Mouse (Mus musculus): ENCODE results near the gene Phlpp1. TPM values are rescaled to one million over a fixed set of nuclear protein-coding genes. Genes with fewer than 3 reads are reported as not detected.
"Not testable (repeated sequence)": the region's sequence is repeated elsewhere in the genome, so short reads cannot be mapped to it uniquely, and the experiment has no call there.

The Phlpp1 gene
- polyA plus RNA-seq, 1 experiment from 2014 or later = 4.2 TPM

GRCm38 (mm10) chr1:106279404-106280123 lies 108.0 kb downstream of the Phlpp1 start:
- Histone ChIP-seq H3K4me2 (no peak overlapping the region), H3K4me3 (no peak overlapping the region), H3K36me3 (no peaks in the 10 kb centered on the region), H3K4me1 (replicated peaks) (peaks cover 26% of the 10 kb centered on the region), H3K27ac (peak overlapping the region; percentile 48), H3K9ac (no peak overlapping the region), H3K27me3 (no peaks in the 10 kb centered on the region), H3K9me3 (replicated peaks) (no peaks in the 10 kb centered on the region)
- ATAC-seq (replicated peaks; ENCODE audit: insufficient number of reproducible peaks, insufficient read depth, low FRiP score, low read depth) = 0 out of 2 replicates have a peak, but pooled peaks have one; percentile 39
- WGBS = 87% methylated on average over 2 of the region's 2 CpGs

- Histone ChIP-seq H3K27me3 (no peaks in the 10 kb centered on the region), H3K4me2 (no peak overlapping the region), H3K9ac (no peak overlapping the region), H3K9me3 (replicated peaks) (no peaks in the 10 kb centered on the region), H3K36me3 (no peaks in the 10 kb centered on the region), H3K4me1 (replicated peaks) (peaks cover 26% of the 10 kb centered on the region), H3K4me3 (no peak overlapping the region), H3K27ac (peak overlapping the region; percentile 48; the same call in 1 of the 2 replicates)
- no peak for ATAC-seq (replicated peaks; ENCODE audit: insufficient number of reproducible peaks, insufficient read depth, low FRiP score, low read depth)
- WGBS = 62% methylated on average over 8 of the region's 8 CpGs
Measured at GRCm38 (mm10) chr1:106280171-106280913, 108.8 kb downstream of the Phlpp1 start.

GRCm38 (mm10) chr1:106286815-106287214 lies 115.3 kb downstream of the Phlpp1 start:
- WGBS = 90% methylated on average over 7 of the region's 7 CpGs

GRCm38 (mm10) chr1:106289065-106289464 lies 117.5 kb downstream of the Phlpp1 start:
- Histone ChIP-seq H3K27me3 (no peaks in the 10 kb centered on the region), H3K4me3 (no peak overlapping the region), H3K4me1 (replicated peaks) (peaks cover 10% of the 10 kb centered on the region), H3K27ac (no peak overlapping the region), H3K4me2 (no peak overlapping the region), H3K9ac (no peak overlapping the region), H3K9me3 (replicated peaks) (no peaks in the 10 kb centered on the region), H3K36me3 (peaks cover 6% of the 10 kb centered on the region; the same call in 1 of the 2 replicates)
- 77% methylated on average over 5 of the region's 5 CpGs for WGBS
- ATAC-seq (replicated peaks; ENCODE audit: insufficient number of reproducible peaks, insufficient read depth, low FRiP score, low read depth) = no peak

More at GRCm38 (mm10) chr1:106286815-106287214, 115.3 kb downstream of the Phlpp1 start:
- Histone ChIP-seq H3K4me2 (no peak overlapping the region), H3K36me3 (peaks cover 6% of the 10 kb centered on the region; the same call in 1 of the 2 replicates), H3K9me3 (replicated peaks) (no peaks in the 10 kb centered on the region), H3K4me3 (no peak overlapping the region), H3K27me3 (no peaks in the 10 kb centered on the region), H3K9ac (no peak overlapping the region), H3K27ac (no peak overlapping the region), H3K4me1 (replicated peaks) (peaks cover under 1% of the 10 kb centered on the region)
- ATAC-seq (replicated peaks; ENCODE audit: insufficient number of reproducible peaks, insufficient read depth, low FRiP score, low read depth) = no peak

- Histone ChIP-seq H3K4me3 (no peak overlapping the region), H3K27ac (no peak overlapping the region), H3K4me2 (no peak overlapping the region), H3K9me3 (replicated peaks) (no peaks in the 10 kb centered on the region), H3K27me3 (no peaks in the 10 kb centered on the region), H3K4me1 (replicated peaks) (peaks cover 10% of the 10 kb centered on the region), H3K36me3 (peaks cover 6% of the 10 kb centered on the region; the same call in 1 of the 2 replicates), H3K9ac (no peak overlapping the region)
- ATAC-seq (replicated peaks; ENCODE audit: insufficient number of reproducible peaks, insufficient read depth, low FRiP score, low read depth) = no peak
- WGBS = 90% methylated on average over 2 of the region's 2 CpGs
Measured at GRCm38 (mm10) chr1:106289580-106289979, 118.0 kb downstream of the Phlpp1 start.

GRCm38 (mm10) chr1:106309394-106310039 lies 138.0 kb downstream of the Phlpp1 start:
- ATAC-seq (replicated peaks; ENCODE audit: insufficient number of reproducible peaks, insufficient read depth, low FRiP score, low read depth) = no peak
- Histone ChIP-seq H3K9me3 (replicated peaks) (no peaks in the 10 kb centered on the region), H3K27ac (no peak overlapping the region), H3K4me1 (replicated peaks) (no peaks in the 10 kb centered on the region), H3K4me3 (no peak overlapping the region), H3K27me3 (no peaks in the 10 kb centered on the region), H3K9ac (no peak overlapping the region), H3K36me3 (no peaks in the 10 kb centered on the region), H3K4me2 (no peak overlapping the region)
- 90% methylated on average over 3 of the region's 3 CpGs for WGBS

- Histone ChIP-seq H3K36me3 (no peaks in the 10 kb centered on the region), H3K9ac (no peak overlapping the region), H3K27me3 (no peaks in the 10 kb centered on the region), H3K9me3 (replicated peaks) (no peaks in the 10 kb centered on the region), H3K4me3 (no peak overlapping the region), H3K4me2 (no peak overlapping the region), H3K27ac (no peak overlapping the region), H3K4me1 (replicated peaks) (no peaks in the 10 kb centered on the region)
- no peak for ATAC-seq (replicated peaks; ENCODE audit: insufficient number of reproducible peaks, insufficient read depth, low FRiP score, low read depth)
- 55% methylated on average over 2 of the region's 2 CpGs for WGBS
Measured at GRCm38 (mm10) chr1:106310285-106310684, 138.7 kb downstream of the Phlpp1 start.

- not testable (repeated sequence) for H3K27me3 ChIP-seq; H3K36me3 ChIP-seq; H3K4me1 ChIP-seq (replicated peaks); H3K9me3 ChIP-seq (replicated peaks); H3K4me2 ChIP-seq; H3K27ac ChIP-seq; ATAC-seq (replicated peaks; ENCODE audit: insufficient number of reproducible peaks, insufficient read depth, low FRiP score, low read depth); H3K9ac ChIP-seq; H3K4me3 ChIP-seq
- 93% methylated on average over 2 of the region's 2 CpGs for WGBS
Measured at GRCm38 (mm10) chr1:106311830-106312229, 140.3 kb downstream of the Phlpp1 start.

GRCm38 (mm10) chr1:106314476-106314875 lies 142.9 kb downstream of the Phlpp1 start:
- peaks cover 14% of the 10 kb centered on the region for H3K4me1 ChIP-seq (replicated peaks)
- H3K9me3 ChIP-seq (replicated peaks) = no peaks in the 10 kb centered on the region
- no peaks in the 10 kb centered on the region for H3K27me3 ChIP-seq
- no peak overlapping the region for H3K27ac ChIP-seq
- H3K4me2 ChIP-seq = no peak overlapping the region
- peaks cover 5% of the 10 kb centered on the region; the same call in 1 of the 2 replicates for H3K36me3 ChIP-seq
- no peak overlapping the region for H3K9ac ChIP-seq
- 73% methylated on average over 4 of the region's 4 CpGs for WGBS
- no peak overlapping the region for H3K4me3 ChIP-seq
- ATAC-seq (replicated peaks; ENCODE audit: insufficient number of reproducible peaks, insufficient read depth, low FRiP score, low read depth) = no peak

GRCm38 (mm10) chr1:106316641-106317304 lies 145.2 kb downstream of the Phlpp1 start:
- Histone ChIP-seq H3K9ac (no peak overlapping the region), H3K4me3 (no peak overlapping the region), H3K9me3 (replicated peaks) (no peaks in the 10 kb centered on the region), H3K27ac (peak overlapping the region; percentile 48), H3K27me3 (no peaks in the 10 kb centered on the region), H3K36me3 (peaks cover 7% of the 10 kb centered on the region; the same call in 1 of the 2 replicates), H3K4me2 (no peak overlapping the region), H3K4me1 (replicated peaks) (peaks cover 14% of the 10 kb centered on the region)
- WGBS = 61% methylated on average over 4 of the region's 4 CpGs
- no peak for ATAC-seq (replicated peaks; ENCODE audit: insufficient number of reproducible peaks, insufficient read depth, low FRiP score, low read depth)

GRCm38 (mm10) chr1:106318341-106318740 lies 146.8 kb downstream of the Phlpp1 start:
- no peak for ATAC-seq (replicated peaks; ENCODE audit: insufficient number of reproducible peaks, insufficient read depth, low FRiP score, low read depth)
- Histone ChIP-seq H3K9me3 (replicated peaks) (no peaks in the 10 kb centered on the region), H3K9ac (no peak overlapping the region), H3K4me2 (no peak overlapping the region), H3K27ac (no peak overlapping the region), H3K4me3 (no peak overlapping the region), H3K36me3 (peaks cover 7% of the 10 kb centered on the region; the same call in 1 of the 2 replicates), H3K27me3 (no peaks in the 10 kb centered on the region), H3K4me1 (replicated peaks) (peaks cover 14% of the 10 kb centered on the region)
- WGBS = 77% methylated on average over 5 of the region's 5 CpGs

Measured in heart, embryonic 15.5 days (tissue).